Mouse (Mus musculus): ENCODE measurements around the gene Il17d.

Il17d gene

DNA sequence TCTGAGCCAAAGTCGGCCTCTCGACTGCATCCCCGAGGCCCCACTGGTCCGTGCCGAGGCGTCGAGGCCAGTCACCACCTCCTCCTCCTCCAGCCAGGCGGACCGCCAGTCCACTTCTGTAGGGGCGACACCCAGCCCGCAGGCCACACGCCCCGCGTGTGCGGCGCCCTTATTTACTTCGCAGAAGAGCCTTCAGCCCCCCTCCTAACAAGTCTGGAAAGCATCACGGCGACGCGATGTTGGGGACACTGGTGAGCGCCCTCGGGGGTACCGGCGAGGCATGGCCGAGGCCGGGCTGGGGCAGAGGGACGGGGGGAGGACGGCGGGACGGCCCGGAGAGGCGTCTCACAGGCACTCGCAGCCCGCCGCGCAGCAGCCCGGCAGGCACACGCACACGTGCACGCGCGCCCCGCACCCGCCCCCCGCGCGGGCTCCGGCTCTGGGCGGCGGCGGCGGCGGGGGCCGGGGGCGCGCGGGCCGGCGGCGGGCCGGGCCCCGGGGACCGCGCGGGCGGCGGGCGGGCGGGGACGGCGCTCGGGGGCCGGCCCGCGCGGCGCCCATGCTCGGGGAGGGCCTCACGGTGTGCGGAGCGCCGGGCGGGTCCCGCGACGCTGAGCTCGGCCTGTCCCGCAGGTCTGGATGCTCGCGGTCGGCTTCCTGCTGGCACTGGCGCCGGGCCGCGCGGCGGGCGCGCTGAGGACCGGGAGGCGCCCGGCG is at the start of gene Il17d:
Gene Il17d (plus strand): TSS at position 107 of the 717 bp plus-strand sequence.
- no peak for DNase-seq (ENCODE audit: low spot score in 2 of 2)

DNA sequence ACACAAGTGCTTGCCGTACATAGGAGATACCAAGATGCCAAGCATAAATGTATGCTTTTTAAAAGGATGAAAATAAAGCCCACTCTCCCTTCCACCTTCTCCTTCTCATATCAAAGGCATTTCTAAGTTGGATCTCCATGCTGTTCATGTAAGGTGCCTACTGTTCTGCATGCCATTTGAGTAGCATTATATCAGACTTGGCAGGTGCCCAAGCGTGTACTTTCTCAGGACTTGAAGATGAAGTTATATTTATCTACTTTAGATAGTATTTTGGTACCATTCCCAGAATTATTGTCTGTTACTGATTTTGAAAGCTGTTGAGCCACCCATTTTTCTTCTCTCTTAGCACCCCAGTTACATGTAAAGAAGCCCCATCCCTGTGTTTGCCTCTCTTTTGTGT is 49.5 kb upstream of the Il17d start:
- DNase-seq (ENCODE audit: low spot score in 2 of 2): no peak

DNA sequence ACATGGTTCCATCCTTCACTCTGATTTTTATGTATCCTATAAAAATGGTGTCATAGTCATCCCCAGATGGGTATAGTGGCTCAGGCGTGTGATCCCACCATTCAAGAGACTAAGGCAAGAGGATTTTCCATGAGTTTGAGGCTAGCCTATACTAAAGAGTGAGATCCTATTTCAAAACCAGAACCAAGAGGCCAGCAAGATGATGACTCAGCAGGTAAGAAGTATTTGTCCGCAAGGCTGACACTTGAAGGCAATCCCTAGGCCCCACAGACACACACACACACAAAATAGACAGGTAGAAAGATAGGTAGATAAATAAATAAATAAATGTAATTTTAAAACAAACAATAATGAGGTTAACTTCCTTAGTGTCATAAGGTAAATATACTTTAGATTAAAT is 42.3 kb upstream of the Il17d start:
- no peak for DNase-seq (ENCODE audit: low spot score in 2 of 2)

DNA sequence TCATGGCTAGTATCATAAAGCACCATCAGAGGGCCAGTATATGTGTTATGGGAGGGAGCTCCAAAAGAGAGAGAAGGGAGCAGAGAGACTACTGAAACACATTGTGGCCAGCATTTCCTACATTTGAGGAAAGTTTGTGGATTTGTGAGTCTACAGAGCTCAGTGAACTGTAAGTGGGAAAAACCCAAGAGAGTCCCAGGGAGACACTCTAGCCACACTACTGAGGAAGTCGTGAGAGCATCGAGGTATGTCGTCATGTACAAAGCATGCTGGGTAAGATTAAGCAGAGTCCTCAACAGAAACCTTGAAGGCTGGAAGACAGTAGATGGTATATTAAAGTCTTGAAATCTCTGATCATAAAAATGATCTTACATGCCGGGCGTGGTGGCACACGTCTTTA is 40.4 kb upstream of the Il17d start:
- DNase-seq (ENCODE audit: low spot score in 2 of 2): no peak

DNA sequence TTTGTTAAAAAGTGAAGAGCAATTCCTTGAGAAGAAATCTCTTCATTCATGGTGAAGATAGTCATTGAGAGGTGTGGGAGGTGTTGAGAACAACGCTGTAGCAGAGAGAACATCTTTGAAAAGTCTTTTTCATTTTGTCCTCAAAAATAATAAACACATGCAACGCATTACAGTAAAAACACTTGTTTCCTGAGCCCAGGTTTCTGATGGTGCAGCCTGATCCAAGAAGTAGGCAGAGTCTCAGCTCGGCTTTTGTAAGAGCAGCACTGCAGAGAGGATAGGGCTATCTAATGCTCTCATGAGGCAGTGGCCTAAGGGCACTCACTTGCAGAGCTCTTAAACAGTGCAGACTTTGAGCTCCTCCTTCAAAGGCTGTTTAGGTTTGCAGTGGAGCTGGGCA is 34.9 kb upstream of the Il17d start:
- no peak for DNase-seq (ENCODE audit: low spot score in 2 of 2)

DNA sequence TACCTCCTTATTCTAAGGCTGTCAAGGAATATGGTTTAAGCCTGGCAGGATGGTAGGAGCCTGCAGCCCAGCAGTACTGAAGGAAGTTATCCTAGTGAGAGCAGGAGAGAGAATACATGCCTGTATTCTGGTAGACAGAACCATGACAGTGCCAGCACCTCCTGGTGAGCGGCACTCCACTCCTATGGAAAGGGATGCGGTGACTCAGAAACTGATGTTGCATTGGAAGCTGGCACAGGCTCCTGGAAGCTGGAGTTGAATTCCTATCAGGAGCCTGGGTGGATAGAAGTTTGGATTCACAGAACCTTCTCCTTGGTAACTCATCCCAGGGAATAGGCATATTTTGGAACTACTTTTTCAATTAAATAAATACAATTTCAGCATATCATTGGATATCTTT is 30.7 kb upstream of the Il17d start:
- no peak for DNase-seq (ENCODE audit: low spot score in 2 of 2)

DNA sequence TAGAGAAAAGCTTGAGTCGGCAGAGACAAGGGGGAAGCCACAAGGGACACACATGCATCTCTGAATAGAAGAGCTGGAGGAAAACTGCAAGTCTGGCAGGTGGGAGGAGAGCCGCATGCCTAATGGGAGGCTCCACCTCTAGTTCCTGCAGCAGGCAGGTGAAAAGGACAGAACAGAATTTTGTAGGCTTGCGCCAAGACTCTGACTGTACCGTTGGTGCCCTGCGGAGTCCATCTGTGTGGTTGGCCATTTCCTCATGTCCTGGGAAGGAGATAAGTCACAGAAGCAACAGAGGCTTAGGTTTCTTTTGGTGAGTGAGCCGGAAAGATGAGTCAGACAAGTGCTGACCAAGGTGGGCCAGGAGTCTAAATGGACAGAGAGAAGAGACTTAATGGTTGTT is 20.8 kb upstream of the Il17d start:
- DNase-seq (ENCODE audit: low spot score in 2 of 2): no peak

DNA sequence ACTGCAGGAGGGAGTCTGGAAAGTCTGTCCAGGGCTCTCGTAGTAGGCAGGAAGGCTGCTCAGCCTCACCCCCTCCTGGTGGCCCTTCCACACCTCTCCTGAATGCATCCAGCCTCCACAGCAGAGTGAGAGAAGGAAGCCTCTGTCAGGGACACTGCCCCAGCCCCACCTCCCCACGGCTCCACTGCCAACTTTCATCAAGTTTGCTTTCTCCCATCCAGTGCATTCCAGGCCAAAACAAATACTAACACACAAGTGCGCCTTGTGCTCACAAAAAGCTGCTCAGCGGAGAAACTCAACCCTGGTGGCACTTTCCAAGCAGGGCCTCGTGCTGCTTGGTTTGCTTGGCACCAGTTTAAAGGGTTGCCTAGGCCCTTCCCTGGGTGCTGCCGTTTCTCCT is 15.0 kb upstream of the Il17d start:
- DNase-seq (ENCODE audit: low spot score in 2 of 2): no peak

DNA sequence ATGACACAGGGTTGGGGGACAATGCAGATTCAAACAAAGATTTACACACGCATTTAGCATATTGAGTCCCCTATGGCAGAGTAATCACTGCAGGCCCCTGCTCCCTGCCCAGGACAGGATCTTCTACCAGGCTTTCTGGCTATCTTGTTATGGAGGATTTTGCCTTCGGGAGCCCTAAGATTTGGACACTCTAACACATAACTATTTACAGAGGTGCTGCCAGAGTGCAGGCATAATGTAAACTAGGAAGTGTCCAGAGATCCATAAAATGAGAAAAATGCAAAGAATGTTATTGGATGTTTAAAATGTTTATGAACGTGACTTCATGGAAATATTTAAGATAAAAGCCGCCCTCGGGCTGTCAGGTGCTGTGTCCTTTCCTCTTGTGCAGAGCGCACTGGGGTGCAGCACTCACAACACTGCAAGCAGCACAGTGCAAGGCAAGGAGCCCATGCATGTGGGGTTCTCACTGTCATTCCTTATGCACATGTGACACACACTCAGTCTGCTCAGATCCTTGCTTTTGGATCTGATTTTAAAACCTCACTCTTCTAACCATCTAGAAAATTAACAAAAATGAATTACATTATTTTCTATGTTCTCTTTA is 9.3 kb upstream of the Il17d start:
- DNase-seq (ENCODE audit: low spot score in 2 of 2): no peak

DNA sequence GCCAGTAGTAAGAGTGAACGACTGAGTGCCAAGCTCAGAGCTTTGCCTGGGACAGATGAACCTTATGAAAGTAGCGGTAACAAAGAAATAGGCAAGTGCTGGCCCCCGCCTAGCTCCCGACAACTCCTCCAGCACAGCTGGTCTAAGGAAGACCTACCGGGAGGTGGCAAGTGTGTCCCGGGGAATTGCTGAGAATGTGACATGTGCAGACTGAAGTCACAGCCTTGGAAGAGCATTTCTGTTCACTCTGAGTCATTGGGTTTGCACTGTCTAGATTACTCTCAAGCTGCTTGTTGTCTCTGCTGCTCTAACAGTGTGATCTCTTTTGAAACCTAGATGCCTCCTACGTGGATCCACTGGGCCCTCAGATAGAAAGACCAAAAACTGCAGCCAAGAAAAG is 7.6 kb upstream of the Il17d start:
- DNase-seq (ENCODE audit: low spot score in 2 of 2): no peak

DNA sequence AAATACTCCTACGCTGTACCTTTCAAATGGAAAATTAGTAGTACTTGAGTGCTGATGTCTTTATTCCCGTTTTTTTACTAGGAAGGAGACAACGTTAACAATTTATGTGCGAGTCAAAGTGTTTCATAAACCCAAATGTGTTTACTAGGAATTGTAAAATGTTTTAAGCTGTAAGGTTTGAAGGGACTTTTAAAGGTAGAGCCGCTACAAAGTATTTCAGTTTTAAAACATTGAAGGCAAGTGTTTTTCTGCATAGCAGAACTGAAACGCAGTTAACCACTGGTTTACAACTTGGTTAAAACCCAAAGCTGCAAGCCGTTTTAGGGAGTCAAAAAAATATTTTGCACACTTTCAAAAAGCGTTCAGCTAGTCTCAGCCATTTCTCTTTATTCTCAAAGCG is 815 bp upstream of the Il17d start:
- no peak for DNase-seq (ENCODE audit: low spot score in 2 of 2)

DNA sequence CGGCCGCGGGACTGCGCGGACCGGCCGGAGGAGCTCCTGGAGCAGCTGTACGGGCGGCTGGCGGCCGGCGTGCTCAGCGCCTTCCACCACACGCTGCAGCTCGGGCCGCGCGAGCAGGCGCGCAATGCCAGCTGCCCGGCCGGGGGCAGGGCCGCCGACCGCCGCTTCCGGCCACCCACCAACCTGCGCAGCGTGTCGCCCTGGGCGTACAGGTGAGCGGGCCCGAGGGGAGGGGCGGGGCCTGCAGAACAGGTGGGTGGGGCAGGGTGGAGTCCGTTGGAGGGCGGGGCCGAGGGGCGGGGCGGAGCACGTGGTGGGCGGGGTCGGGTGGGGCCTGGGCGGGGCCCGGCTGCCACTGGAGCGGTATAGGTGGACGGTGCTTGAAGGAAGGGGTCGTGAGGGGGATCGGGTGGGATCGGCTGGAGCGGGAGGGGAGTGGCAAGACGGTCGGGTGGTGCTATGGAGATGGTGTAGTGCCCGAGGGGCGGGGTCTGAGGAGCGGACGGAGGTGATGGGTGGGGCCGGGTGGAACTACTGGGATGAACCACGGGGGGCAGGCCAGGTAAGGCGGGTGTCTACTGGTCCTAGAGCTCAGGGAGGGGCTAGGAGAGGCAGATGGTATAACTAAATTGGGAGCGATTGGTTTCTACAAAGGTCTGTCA is 942 bp downstream of the Il17d start:
- DNase-seq (ENCODE audit: low spot score in 2 of 2): peak; percentile 35 to 46

DNA sequence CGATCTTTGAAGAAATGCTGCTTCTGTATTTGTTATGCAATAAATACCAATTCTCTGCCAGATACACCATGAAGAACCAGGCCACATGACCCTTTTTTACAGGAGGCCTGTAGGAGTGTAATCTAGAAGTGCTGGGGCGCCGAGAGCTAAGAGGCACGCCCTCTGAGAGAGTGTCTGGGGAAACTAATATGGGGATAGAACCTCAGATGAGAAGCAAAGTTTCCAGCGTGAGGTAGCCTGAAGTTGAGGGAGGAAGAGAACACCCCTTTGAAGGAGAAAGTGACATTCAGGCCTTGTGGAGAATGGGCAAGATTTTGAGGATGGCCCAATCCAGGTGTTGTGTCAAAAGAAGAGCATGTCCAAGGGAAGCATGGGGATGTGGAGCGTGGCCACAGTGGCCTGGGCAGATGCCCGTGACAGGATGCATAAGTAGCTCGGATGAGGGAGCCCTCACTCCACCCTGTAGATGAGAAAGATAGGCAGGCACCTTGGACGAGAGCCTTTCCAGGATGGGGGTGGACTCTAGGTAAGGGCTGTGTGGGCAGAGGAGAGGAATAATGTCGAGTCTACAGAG is 1.6 kb downstream of the Il17d start:
- DNase-seq (ENCODE audit: low spot score in 2 of 2): no peak

DNA sequence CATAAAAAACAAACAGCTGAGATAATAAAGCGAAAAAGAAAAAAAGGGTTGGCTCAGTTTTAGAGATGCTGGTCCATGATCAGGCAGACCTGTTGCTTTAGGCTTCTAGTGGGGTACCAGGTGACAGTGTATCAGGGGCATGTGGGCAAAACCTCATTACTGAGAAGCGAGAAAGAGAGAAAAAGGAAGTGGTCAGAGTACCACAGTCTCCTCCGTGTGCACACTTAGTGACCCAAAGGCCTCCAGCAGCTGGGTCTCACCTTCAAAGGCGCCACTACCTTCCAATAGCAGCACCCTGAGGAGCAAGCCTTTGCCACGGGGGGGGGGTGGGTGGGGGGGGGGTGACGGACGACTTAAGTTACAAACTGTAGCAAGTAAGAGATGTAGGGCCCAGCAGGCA is 2.5 kb downstream of the Il17d start:
- no peak for DNase-seq (ENCODE audit: low spot score in 2 of 2)

DNA sequence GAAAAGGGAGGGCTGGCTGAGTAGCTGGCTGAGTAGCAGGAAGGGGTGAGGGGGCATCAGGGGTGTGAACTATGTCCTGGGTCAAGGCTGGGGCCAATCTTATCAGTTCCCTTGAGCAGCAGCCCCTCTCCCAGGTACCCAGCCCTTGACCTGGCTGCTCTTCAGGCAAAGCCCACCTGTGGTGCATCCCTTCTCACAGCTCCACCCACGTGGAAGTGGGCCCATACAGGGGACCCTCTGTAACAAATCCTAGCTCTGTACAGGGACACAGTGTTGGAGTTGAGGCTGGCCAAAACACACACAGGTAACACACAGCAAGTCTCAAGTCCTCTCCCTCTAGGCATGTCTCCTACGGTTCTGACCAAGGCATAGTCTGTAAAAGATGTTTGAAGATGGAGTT is 3.0 kb downstream of the Il17d start:
- DNase-seq (ENCODE audit: low spot score in 2 of 2): no peak

DNA sequence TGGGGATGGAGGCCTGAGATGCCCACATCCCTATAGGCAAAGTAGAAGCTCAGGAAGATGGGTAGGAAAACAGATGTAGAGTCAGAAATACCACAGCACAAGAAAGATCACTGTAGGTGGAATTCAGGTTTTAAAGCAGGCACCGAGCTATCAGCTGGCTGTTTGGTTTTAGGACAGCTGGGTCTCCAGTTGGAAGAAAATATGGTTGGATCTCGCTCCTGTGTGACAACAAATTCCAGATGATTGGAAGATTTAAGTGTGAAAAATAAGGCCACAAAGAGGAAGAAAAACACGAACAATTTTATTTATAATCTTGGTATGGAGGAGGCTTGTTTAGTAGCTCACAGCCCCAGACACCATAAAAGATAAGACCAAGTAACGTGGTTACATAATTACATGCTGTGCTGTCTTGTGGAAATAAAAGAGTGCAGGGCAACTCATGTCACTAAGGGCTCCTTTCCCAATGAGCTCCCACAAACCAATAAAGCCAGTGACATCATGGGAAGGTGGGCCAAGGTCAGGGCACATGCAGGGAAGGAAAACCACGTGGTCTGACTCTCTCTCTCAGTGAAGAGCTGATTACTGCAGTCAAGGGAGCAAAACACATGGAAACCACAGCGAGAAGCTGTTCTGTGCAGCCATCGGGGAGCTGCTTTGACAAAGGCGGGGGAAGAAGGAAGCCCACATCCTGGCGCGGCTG is 4.7 kb downstream of the Il17d start:
- no peak for DNase-seq (ENCODE audit: low spot score in 2 of 2)

DNA sequence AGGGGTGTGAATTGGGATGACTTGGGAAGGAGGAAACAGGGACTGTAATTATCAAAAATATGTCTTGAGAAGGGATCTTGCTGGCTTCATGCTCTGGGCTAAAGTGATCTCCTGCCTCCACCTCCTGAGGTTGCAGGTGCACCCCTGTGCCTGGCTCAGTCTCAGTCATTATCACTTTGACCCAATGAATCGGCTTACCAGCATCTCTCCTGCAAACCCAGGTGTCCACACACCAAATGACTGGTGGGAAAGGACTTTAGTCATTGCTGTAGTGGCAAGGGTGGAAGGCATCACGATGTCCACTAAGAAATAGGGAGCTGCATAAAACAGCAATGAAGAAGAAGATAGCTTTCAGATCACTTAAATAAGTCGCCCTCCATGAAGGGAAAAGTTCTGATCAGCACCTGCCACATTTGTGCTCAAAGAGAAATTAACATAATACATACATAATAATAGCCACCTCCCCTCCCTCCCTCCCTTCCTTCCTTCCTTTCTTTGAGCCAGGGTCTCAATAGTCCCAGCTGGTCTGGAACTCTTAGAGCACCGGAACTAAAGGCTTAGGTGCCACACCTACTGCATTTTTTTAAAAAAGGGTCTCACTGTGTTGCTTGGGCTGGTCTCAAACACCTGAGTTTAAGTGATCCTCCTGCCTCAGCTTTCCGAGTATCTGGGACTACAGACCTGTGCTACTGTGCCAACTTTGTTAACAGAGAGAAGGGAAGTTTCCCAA is 5.4 kb downstream of the Il17d start:
- DNase-seq (ENCODE audit: low spot score in 2 of 2): no peak

DNA sequence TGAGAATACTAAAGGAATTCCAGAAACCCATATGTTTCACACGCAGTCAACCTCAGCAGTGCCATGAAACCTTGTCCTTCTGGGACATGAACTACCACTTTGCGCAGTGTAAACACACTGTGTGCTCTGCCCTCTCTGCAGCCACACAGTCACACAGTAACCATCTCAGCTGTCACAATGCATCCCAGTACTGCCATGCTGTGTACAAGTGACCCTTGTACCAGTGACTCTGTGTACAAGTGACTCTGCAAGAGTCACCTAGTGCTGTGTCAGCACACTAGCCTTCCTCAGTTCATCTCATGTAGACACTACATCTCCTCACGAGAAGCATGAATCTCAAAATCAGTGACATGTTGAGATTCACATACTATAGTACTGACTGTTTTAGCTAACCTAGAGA is 8.0 kb downstream of the Il17d start:
- no peak for DNase-seq (ENCODE audit: low spot score in 2 of 2)

DNA sequence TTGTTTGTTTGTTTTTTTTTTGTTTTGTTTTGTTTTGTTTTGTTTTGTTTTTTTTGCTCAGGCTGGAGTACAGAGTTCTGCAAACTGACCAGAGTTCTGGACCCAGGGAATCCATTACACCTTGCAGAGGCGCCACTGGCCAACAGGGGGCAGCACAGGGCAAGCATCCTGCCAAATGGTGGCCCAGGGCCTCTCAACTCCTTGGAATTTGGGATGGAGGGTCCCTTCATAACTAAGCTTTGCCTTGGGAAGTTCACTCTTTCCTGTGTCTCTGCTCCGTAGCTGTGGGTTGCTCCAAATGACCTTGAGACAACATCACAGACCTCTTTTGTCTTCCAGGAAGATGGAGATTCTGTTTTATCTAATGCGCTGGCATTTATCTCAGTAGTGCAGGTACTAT is 8.6 kb downstream of the Il17d start:
- DNase-seq (ENCODE audit: low spot score in 2 of 2): no peak

DNA sequence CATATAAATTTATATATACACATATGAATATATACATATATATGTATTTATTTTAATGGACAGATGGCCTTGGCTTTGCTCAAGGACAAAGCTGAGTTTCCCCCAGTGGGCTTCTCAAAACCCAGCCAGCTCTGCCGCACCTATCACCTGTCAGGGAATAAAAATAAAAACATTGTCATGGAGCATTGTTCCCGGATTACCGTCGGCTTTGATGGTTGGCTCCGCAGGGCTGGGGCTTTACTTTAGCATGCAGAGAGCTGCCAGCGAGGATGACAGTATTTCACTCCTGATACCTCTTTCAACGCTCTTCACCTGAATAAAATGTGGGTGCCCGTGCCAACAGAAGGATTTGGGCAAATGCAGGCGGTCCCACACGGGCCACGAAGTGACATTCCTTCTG is 9.3 kb downstream of the Il17d start:
- no peak for DNase-seq (ENCODE audit: low spot score in 2 of 2)

DNA sequence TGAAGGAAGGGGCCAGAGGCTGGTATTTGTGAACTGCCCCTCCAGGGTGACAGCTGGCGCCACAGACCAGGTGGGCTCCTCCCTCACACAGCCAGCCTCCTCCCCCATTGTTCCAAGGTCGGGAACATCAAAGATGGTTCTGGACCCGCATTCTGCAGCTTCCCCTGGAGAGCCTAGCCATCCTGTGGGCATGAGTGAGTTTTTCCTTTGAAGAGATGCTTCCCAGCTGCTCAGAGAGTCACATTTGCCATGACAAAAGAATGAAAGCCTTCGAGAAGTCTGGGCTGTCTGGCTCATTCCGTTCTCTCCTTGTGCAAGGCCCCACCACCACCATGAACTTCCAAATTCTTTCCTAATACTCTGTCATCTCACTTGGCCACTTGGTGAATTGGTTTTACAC is 9.8 kb downstream of the Il17d start:
- no peak for DNase-seq (ENCODE audit: low spot score in 2 of 2)

DNA sequence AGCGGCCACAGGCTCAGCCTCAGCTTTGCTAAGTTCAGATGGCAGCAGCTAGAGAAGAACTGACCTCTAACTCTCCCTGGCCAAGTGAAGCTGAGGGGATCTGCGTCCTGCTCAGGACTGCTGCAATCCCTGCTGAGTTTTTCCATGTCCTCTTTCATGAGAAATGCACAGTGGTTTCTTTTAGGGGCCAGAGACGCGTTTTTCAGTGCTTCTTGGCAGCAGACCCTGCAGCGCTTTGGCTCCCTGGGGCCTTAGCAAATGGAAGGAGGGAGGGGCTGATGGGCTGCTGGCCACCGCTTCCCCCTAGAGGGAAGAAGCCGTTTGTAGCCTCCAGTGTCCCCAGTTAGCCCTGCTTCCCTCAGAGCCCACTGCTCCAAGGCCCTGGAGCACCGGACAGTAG is 10.4 kb downstream of the Il17d start:
- DNase-seq (ENCODE audit: low spot score in 2 of 2): no peak

All from spleen, postnatal 36 days (tissue).